Mouse (Mus musculus) right cerebral cortex, adult 18-20 months (tissue): ENCODE results near the gene Rab6b.
A peak's percentile ranks its signal among the peaks of the same experiment; 100 is the strongest.

Source experiments
- DNase-seq: peaks from one replicate; pipeline ENCODE4 v3.0.0; 2022; ENCODE audit warnings: mixed read lengths

Rab6b gene

GRCm38 (mm10) chr9:103108943-103109670 is 2.5 kb upstream of the Rab6b start:
- DNase-seq = peak; percentile 72

DNA sequence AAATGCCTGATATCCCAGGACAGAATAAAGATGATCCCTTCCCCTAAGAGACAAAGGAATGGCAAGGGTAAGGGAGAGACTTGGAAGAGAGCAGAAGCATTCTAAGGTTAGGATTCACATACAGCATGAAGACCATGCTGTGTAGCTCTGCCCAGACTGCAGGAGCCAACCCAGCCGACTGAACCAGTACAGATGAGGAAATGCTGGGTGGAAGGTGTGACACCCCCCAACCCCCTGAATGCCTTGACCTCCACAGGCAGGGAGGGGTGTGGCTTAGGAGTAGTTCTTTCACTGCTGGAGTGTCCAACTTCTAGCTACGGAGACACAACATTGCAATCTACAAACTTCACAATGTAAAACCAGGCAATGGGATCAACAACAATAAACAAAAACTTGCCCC is 1.7 kb upstream of the Rab6b start:
- DNase-seq = no peak

GRCm38 (mm10) chr9:103110727-103111501 is 673 bp upstream of the Rab6b start:
- no peak for DNase-seq

- peak; percentile 44 for DNase-seq
Observed at GRCm38 (mm10) chr9:103112471-103113271, 1.1 kb downstream of the Rab6b start.

- peak; percentile 86 for DNase-seq
Observed at GRCm38 (mm10) chr9:103113351-103113750, 1.8 kb downstream of the Rab6b start.

DNA sequence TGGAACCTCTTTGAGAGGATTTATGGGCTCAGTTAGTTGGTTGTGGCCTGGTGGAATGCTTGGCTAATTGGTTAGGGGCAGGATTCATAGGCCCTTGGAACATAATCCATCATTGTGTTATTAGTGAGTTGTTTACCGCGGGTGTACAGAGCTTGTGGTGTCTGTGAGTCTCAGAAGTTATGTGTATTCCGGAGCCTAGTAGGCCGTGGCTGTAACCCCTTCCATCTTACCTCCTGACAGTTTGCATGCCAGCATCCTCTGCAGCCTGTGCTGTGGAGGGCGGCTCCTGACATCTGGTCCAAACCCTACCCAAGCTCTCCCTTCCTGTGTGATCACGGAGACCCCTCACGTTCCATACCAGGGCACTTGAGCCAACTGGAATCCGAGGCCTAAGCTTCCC is 2.7 kb downstream of the Rab6b start:
- DNase-seq = no peak

- DNase-seq = no peak
Observed at GRCm38 (mm10) chr9:103114901-103115300, 3.3 kb downstream of the Rab6b start.

GRCm38 (mm10) chr9:103116941-103117340 is 5.4 kb downstream of the Rab6b start:
- no peak for DNase-seq

GRCm38 (mm10) chr9:103117495-103117894 is 5.9 kb downstream of the Rab6b start:
- no peak for DNase-seq

DNA sequence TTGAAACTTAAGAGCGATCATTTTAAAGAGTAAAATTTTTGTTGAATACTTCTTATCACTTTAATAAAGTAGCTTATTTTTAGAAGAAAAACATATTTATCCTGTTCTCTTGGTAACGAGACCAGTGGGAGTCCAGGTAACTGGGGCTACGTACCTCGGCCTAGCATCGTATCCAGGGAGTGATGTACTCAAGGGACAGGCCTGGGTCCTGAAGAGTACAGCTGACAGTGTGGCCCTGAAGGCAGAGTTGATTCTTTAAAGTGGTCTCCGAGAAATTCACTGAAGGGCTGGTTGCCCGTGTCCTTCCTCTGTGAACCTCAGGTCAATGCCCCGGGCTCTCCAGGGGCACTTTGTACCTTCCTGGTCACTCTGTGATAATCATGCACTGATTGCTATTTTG is 6.4 kb downstream of the Rab6b start:
- no peak for DNase-seq

GRCm38 (mm10) chr9:103118651-103119275 is 7.2 kb downstream of the Rab6b start:
- DNase-seq = no peak

DNA sequence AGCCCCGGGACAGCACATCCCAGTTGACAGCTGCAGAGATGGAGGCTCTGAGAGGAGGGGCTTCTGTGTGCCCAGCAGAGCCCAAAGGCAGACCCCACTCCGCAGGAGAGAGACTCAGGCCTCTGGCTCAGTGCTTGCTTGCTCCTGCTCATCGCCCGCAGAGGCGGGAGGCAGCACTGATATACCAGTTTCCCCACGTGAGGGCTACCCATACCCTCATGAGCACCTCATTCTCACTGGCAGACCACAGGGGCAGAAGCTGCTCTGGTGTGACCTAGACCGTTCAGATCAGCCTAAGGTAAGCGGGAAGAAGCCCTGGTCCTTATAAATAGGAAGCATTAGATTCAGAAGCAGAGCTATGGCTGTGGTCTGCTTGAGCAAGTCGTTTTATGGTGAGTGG is 8.2 kb downstream of the Rab6b start:
- no peak for DNase-seq

GRCm38 (mm10) chr9:103120231-103120630 is 8.6 kb downstream of the Rab6b start:
- DNase-seq = no peak

DNA sequence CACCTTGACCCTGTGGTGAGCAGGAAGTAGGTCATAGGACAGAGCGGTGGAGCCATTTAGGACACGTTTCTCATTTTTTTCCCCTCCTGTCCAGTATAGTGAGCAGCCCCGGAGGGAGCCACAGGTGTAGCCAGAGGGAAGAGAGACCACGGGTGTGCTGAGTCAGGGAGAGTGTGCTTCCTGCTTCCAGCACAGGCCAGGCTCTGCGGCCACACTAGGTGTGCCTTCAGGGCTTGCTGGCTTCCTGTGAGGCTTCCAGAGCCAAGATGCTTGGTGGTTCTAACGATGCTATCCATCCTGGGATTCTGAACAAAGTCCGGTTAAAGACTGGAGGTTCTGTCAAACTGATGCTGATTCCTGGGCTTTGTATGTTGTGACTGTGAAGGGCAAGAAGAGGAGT is 10.0 kb downstream of the Rab6b start:
- no peak for DNase-seq

DNA sequence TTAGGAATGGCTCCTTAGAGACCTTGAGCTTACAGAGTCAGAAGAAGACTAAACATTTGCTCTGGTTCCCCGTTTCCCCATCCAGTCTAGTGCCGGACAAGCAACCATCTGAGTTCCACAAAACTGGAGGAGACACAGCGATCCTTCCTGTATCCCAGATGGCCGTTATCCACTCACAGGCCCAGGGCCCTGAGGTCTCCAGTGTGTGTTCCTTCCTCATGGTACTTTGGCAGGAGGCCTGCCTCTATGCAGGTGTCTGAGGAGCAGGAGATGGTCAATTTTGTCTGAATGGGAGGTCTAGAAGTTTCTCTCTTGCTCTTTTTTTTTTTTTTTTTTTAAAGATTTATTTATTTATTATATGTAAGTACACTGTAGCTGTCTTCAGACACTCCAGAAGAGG is 13.2 kb downstream of the Rab6b start:
- no peak for DNase-seq

DNA sequence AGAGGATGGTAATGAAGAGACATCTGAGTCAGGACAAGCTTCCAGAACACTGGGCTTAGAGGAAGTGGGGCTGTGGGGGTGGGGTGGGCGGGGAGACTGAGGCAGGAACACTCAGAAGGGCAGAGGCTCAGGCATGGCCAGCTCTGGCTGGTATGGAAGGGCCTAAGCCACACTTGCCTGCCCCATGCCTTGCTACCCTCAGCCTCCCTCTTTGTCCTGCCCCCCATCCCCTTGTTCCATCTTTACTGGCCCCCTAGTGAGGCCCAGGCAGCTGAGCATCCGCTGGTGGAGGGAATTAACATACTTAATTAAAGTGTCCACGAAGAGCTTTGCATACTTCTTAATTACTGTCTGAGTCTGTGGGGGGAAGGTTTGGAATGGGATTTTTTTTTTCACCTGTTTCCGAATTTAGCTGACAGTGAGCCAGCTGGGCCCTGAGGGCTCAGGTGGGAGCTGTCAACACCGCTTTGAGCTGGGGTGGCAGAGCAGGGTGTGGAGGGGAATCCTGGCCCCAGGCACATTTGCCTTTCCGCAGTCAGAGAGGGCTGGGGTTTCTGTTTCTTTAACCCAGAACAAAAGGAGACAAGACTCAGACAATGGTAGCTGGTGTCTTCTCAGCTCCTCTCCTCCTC is 22.0 kb downstream of the Rab6b start:
- no peak for DNase-seq

- peak; percentile 81 for DNase-seq
Observed at GRCm38 (mm10) chr9:103134450-103135030, 23.0 kb downstream of the Rab6b start.

- no peak for DNase-seq
Observed at GRCm38 (mm10) chr9:103139481-103139880, 27.9 kb downstream of the Rab6b start.

GRCm38 (mm10) chr9:103140384-103140783 is 28.8 kb downstream of the Rab6b start:
- DNase-seq = no peak

DNA sequence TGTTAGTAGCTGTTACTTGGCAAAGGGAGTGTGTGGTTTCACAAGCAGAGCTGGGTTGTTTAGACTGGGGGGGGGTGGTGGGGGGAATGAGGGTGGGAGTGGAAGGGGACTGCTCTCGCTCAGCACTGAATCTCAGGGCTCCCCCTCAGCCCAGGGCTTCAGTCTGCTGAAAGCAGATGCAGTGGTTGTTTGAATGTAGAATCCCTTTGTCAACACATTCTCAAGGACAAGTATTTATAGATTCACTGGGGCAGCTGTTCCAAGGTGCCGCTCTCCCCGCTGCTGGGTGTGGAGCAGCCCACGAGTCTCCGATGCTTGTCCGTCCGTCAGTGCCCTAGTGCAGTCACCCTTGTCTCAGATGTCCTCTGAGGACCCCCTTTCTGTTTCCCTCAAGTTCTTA is 29.7 kb downstream of the Rab6b start:
- no peak for DNase-seq

GRCm38 (mm10) chr9:103143881-103144280 is 32.3 kb downstream of the Rab6b start:
- DNase-seq = no peak

GRCm38 (mm10) chr9:103145351-103145750 is 33.8 kb downstream of the Rab6b start:
- no peak for DNase-seq
